Mouse (Mus musculus): ENCODE results near the gene Herc3. TPM values are rescaled to one million over a fixed set of nuclear protein-coding genes. Genes with fewer than 3 reads are reported as not detected.

Herc3 gene
- total and polyA plus RNA-seq, 3 experiments = 1.9 to 5.7 TPM; not detected in 1

DNA sequence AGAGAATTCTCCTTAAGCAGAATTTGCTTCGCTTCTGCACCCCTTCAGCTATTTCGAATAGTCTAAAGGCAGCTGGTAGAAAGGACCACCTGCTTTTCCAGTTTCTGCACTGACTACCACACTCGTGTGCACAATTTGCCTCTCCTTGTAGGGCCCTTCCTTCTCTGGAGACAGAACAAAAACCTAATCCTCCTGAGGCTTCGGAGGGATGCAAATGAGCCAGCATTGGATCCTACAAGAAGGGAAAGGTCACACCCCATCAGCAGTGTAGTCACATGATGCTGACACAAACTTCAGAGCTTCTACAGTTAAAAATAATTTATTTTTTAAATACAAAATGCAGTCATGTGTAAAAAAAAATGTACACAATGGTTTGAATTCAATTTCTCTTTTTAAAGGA is 99.9 kb downstream of the Herc3 start:
- no peaks in the 10 kb centered on the region for H3K79me2 ChIP-seq (ENCODE audit: control insufficient read depth, insufficient read depth, low read length, poor library complexity)
- no peaks in the 10 kb centered on the region for H3K9me3 ChIP-seq (replicated peaks; ENCODE audit: insufficient read depth, low read length)
- no peak overlapping the region for H3K27ac ChIP-seq (ENCODE audit: control insufficient read depth, low read depth, low read length)
- H3K36me3 ChIP-seq (ENCODE audit: control insufficient read depth in 1 of 2, insufficient read depth in 2 of 2, low read length in 2 of 2) = no peaks in the 10 kb centered on the region
- H3K27me3 ChIP-seq (ENCODE audit: control insufficient read depth in 1 of 2, insufficient read depth in 2 of 2, low read length in 2 of 2) = no peaks in the 10 kb centered on the region; a peak in 1 of 4 replicates
- TF ChIP-seq BHLHE40 (IDR thresholded peaks at IDR 0.05; ENCODE audit: borderline replicate concordance, low read depth, low read length) (no peak), CTCF (IDR thresholded peaks at IDR 0.05 in 2 of 3, conservative IDR thresholded peaks at IDR 0.05 in 1 of 3; ENCODE audit: control insufficient read depth in 1 of 3, insufficient read depth in 1 of 3, low read depth in 2 of 3, low read length in 3 of 3, poor library complexity in 1 of 3, severe bottlenecking in 1 of 3) (no peak), MYB (IDR thresholded peaks at IDR 0.05; ENCODE audit: low read depth, low read length) (no peak), ZKSCAN1 (IDR thresholded peaks at IDR 0.05; ENCODE audit: low read depth, low read length) (no peak), KAT2A (conservative IDR thresholded peaks at IDR 0.05; ENCODE audit: low read depth, low read length) (no peak), GABPA (IDR thresholded peaks at IDR 0.05; ENCODE audit: low read depth, low read length) (no peak), SMC3 (IDR thresholded peaks at IDR 0.05; ENCODE audit: low read depth, low read length) (no peak), TBP (IDR thresholded peaks at IDR 0.05; ENCODE audit: low read depth, low read length) (no peak), RAD21 (IDR thresholded peaks at IDR 0.05; ENCODE audit: low read depth, low read length) (no peak), UBTF (IDR thresholded peaks at IDR 0.05; ENCODE audit: borderline replicate concordance, insufficient read depth, low read depth, low read length) (no peak), USF2 (IDR thresholded peaks at IDR 0.05; ENCODE audit: borderline replicate concordance in 1 of 2, insufficient read depth in 1 of 2, low read depth in 1 of 2, low read length in 2 of 2) (no peak), POLR2AphosphoS2 (IDR thresholded peaks at IDR 0.05; ENCODE audit: low read length) (no peak), MAZ (IDR thresholded peaks at IDR 0.05; ENCODE audit: low read depth, low read length) (no peak), JUND (IDR thresholded peaks at IDR 0.05; ENCODE audit: low read depth, low read length) (no peak), TAL1 (IDR thresholded peaks at IDR 0.05; ENCODE audit: low read length) (no peak)
- no peak overlapping the region for H3K9ac ChIP-seq (ENCODE audit: control insufficient read depth, low read depth, low read length, poor library complexity, severe bottlenecking)
- no peak for DNase-seq (ENCODE audit: low read depth, low spot score)
- no peak overlapping the region for H3K4me3 ChIP-seq (ENCODE audit: control insufficient read depth in 1 of 2, insufficient read depth in 1 of 2, low read depth in 2 of 2, low read length in 2 of 2)
- H3K4me1 ChIP-seq (ENCODE audit: control insufficient read depth in 1 of 2, insufficient read depth in 2 of 2, low read length in 2 of 2) = no peaks in the 10 kb centered on the region

DNA sequence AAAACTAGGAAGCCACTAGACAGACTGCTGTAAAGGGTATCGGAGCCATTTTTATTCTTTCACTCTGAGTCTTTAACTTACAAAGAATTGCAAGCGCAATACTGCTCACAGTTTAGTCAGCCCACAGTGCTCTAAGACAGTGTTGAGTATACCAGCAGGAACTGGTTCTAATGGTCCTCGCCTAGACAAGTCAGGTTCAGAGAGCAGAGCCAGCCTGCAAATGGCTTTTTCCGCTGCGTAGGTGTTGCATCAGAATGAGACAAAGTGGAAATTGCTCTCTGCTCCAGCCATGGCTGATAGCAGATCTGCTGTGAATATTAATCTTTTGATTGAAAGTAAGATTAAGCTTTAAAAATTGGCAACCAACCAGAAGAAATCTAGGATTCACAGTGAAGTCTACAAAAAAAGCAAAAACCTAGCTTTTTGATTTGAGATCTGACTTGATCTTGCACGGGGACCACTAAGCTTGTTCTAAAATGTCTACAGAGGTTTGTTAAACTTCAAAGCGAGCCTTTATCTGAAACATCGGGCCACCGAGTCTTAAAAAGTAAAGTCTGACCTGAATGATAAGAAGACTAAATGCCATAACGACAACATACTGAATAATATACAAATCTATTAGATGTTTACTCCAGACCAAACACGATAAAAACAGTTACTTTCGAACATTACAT is 101.4 kb downstream of the Herc3 start:
- Histone ChIP-seq H3K27me3 (ENCODE audit: control insufficient read depth in 1 of 2, insufficient read depth in 2 of 2, low read length in 2 of 2) (no peaks in the 10 kb centered on the region; a peak in 1 of 4 replicates), H3K9me3 (replicated peaks; ENCODE audit: insufficient read depth, low read length) (no peaks in the 10 kb centered on the region), H3K36me3 (ENCODE audit: control insufficient read depth in 1 of 2, insufficient read depth in 2 of 2, low read length in 2 of 2) (no peaks in the 10 kb centered on the region), H3K4me1 (ENCODE audit: control insufficient read depth in 1 of 2, insufficient read depth in 2 of 2, low read length in 2 of 2) (no peaks in the 10 kb centered on the region), H3K79me2 (ENCODE audit: control insufficient read depth, insufficient read depth, low read length, poor library complexity) (no peaks in the 10 kb centered on the region), H3K27ac (ENCODE audit: control insufficient read depth, low read depth, low read length) (no peak overlapping the region), H3K4me3 (ENCODE audit: control insufficient read depth in 1 of 2, insufficient read depth in 1 of 2, low read depth in 2 of 2, low read length in 2 of 2) (no peak overlapping the region), H3K9ac (ENCODE audit: control insufficient read depth, low read depth, low read length, poor library complexity, severe bottlenecking) (no peak overlapping the region)
- TF ChIP-seq CHD1 (IDR thresholded peaks at IDR 0.05; ENCODE audit: low read depth, low read length) (no peak), UBTF (IDR thresholded peaks at IDR 0.05; ENCODE audit: borderline replicate concordance, insufficient read depth, low read depth, low read length) (no peak), POLR2A (IDR thresholded peaks at IDR 0.05; ENCODE audit: control insufficient read depth in 1 of 2, insufficient read depth in 1 of 2, low read depth in 1 of 2, low read length in 2 of 2, poor library complexity in 1 of 2) (no peak), BHLHE40 (IDR thresholded peaks at IDR 0.05; ENCODE audit: borderline replicate concordance, low read depth, low read length) (no peak), USF1 (IDR thresholded peaks at IDR 0.05; ENCODE audit: low read depth, low read length) (no peak), MEF2A (IDR thresholded peaks at IDR 0.05; ENCODE audit: extremely low read depth, insufficient replicate concordance, low read depth, low read length, poor library complexity, severe bottlenecking) (no peak), ETS1 (IDR thresholded peaks at IDR 0.05; ENCODE audit: low read depth, low read length) (no peak), ELF1 (IDR thresholded peaks at IDR 0.05; ENCODE audit: low read depth, low read length) (no peak), MAFK (IDR thresholded peaks at IDR 0.05; ENCODE audit: borderline replicate concordance, low read depth, low read length) (no peak), ZKSCAN1 (IDR thresholded peaks at IDR 0.05; ENCODE audit: low read depth, low read length) (no peak), KAT2A (conservative IDR thresholded peaks at IDR 0.05; ENCODE audit: low read depth, low read length) (no peak), TAL1 (IDR thresholded peaks at IDR 0.05; ENCODE audit: low read length) (no peak), SMC3 (IDR thresholded peaks at IDR 0.05; ENCODE audit: low read depth, low read length) (no peak), MYB (IDR thresholded peaks at IDR 0.05; ENCODE audit: low read depth, low read length) (no peak), USF2 (IDR thresholded peaks at IDR 0.05; ENCODE audit: borderline replicate concordance in 1 of 2, insufficient read depth in 1 of 2, low read depth in 1 of 2, low read length in 2 of 2) (no peak), CTCF (IDR thresholded peaks at IDR 0.05 in 2 of 3, conservative IDR thresholded peaks at IDR 0.05 in 1 of 3; ENCODE audit: control insufficient read depth in 1 of 3, insufficient read depth in 1 of 3, low read depth in 2 of 3, low read length in 3 of 3, poor library complexity in 1 of 3, severe bottlenecking in 1 of 3) (no peak), MAX (IDR thresholded peaks at IDR 0.05; ENCODE audit: low read length) (no peak)
- no peak for DNase-seq (ENCODE audit: low read depth, low spot score)

Data from MEL (cell line).